8 mouse cellular contexts compared by ENCODE assay signal in the genomic region with DNA sequence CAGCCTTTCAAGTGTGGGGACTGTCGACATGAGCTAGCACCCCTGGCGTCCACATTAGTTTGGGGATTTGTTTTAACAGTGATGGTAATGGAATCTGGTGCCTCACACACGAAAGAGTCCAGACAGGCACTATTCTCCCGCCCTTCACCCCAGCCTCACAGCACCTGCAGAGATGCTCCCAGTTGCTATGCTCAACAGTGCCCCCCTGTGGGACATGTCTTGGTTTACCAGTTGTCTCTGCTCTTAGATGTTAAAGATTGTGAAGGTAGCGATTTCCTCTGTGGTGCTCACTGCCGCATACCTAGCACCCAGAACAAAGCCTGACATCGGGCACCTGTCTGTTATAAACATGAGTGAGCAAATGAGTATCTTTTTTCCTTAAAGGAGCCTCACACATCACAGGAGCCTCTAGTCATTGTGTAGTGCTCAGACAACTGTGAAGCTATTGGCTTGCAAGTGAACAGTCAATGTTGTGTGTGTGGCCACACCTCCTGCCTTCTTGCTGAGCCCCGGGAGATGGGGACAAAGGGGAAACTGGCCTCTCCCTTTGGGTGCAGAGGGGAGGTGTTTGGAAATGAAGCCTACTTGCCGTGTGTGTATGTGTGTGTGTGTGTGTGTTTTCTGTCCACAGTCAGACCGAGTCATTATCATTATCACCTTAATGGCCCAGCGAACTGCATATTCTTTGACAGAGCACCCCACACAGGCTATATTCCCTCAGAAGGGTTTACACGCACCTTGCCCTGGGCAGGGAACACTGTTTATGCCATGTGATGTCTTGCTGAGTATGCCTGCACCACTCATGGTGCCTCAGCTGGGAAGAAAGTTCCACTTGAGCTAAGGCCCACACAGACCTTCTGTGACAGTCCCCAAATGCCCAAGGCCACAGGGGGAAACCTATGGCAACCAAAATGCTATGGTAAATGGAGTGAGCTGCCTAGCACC. TPM values are rescaled to one million over a fixed set of nuclear protein-coding genes. Genes with fewer than 3 reads are reported as not detected.
DNase-seq lines count a peak whose midpoint lies in the region; ATAC-seq lines count a peak whose summit lies in the region.

No protein-coding gene starts in this region.

- no peak overlapping the region for H3K4me3 ChIP-seq in hindbrain, embryonic 11.5 days (ENCODE audit: low read depth, low read length)
- no peak overlapping the region for H3K4me3 ChIP-seq in hindbrain, embryonic 16.5 days (ENCODE audit: low read length)
- H3K4me3 ChIP-seq in heart, embryonic 12.5 days: no peak overlapping the region

- H3K9ac ChIP-seq in hindbrain, embryonic 11.5 days (ENCODE audit: low read depth, low read length): no peak overlapping the region
- no peak overlapping the region for H3K9ac ChIP-seq in hindbrain, embryonic 16.5 days (ENCODE audit: low read depth, low read length)
- no peak overlapping the region for H3K9ac ChIP-seq in heart, embryonic 12.5 days

- H3K4me2 ChIP-seq in hindbrain, embryonic 11.5 days (replicated peaks; ENCODE audit: low read depth, low read length): no peak overlapping the region
- no peak overlapping the region for H3K4me2 ChIP-seq in hindbrain, embryonic 16.5 days (ENCODE audit: low read length)
- no peak overlapping the region for H3K4me2 ChIP-seq in heart, embryonic 12.5 days

- no peaks in the 10 kb centered on the region for H3K9me3 ChIP-seq in hindbrain, embryonic 11.5 days (ENCODE audit: control insufficient read depth, low read length)
- H3K9me3 ChIP-seq in hindbrain, embryonic 16.5 days (ENCODE audit: control insufficient read depth, low read length): no peaks in the 10 kb centered on the region
- no peaks in the 10 kb centered on the region for H3K9me3 ChIP-seq in heart, embryonic 12.5 days (replicated peaks)

- no peaks in the 10 kb centered on the region for H3K4me1 ChIP-seq in hindbrain, embryonic 11.5 days (replicated peaks; ENCODE audit: control insufficient read depth, insufficient read depth, low read length)
- no peaks in the 10 kb centered on the region for H3K4me1 ChIP-seq in hindbrain, embryonic 16.5 days (ENCODE audit: control insufficient read depth, insufficient read depth, low read depth, low read length)
- peaks cover 5% of the 10 kb centered on the region for H3K4me1 ChIP-seq in heart, embryonic 12.5 days (replicated peaks)

- WGBS in hindbrain, embryonic 11.5 days: 71% methylated on average over 12 of the region's 12 CpGs
- WGBS in hindbrain, embryonic 16.5 days: 71% methylated on average over 12 of the region's 12 CpGs
- WGBS in heart, embryonic 12.5 days: 71% methylated on average over 12 of the region's 12 CpGs

- no peaks in the 10 kb centered on the region for H3K27me3 ChIP-seq in hindbrain, embryonic 11.5 days (ENCODE audit: control insufficient read depth, insufficient read depth, low read length)
- no peaks in the 10 kb centered on the region for H3K27me3 ChIP-seq in hindbrain, embryonic 16.5 days (replicated peaks; ENCODE audit: control insufficient read depth, insufficient read depth, low read length)
- peaks cover 6% of the 10 kb centered on the region; the same call in 1 of the 2 replicates for H3K27me3 ChIP-seq in heart, embryonic 12.5 days (replicated peaks)

- peak; percentile 13 for DNase-seq in hindbrain, embryonic 11.5 days (ENCODE audit: low spot score)
- DNase-seq in B cell, adult 2 months: peak; percentile 74 to 78
- peak; percentile 57 for DNase-seq in adrenal gland, adult 2 months
- peak; percentile 21 to 73 for DNase-seq in kidney, postnatal 36 days
- DNase-seq in thymus, postnatal 0 days (ENCODE audit: low spot score): peak; percentile 87
- no peak for DNase-seq in neural tube, embryonic 10.5 days (ENCODE audit: extremely low spot score, low spot score)

- H3K27ac ChIP-seq in hindbrain, embryonic 11.5 days (ENCODE audit: low read depth, low read length): no peak overlapping the region
- no peak overlapping the region for H3K27ac ChIP-seq in hindbrain, embryonic 16.5 days (ENCODE audit: low read depth, low read length)
- no peak overlapping the region for H3K27ac ChIP-seq in heart, embryonic 12.5 days (ENCODE audit: poor library complexity, severe bottlenecking)

- H3K36me3 ChIP-seq in hindbrain, embryonic 11.5 days (ENCODE audit: control insufficient read depth, insufficient read depth, low read length): no peaks in the 10 kb centered on the region
- no peaks in the 10 kb centered on the region for H3K36me3 ChIP-seq in hindbrain, embryonic 16.5 days (ENCODE audit: control insufficient read depth, insufficient read depth, low read length)
- no peaks in the 10 kb centered on the region for H3K36me3 ChIP-seq in heart, embryonic 12.5 days

- ATAC-seq in hindbrain, embryonic 11.5 days (ENCODE audit: low FRiP score): no peak
- ATAC-seq in hindbrain, embryonic 16.5 days: no peak
- no peak for ATAC-seq in heart, embryonic 12.5 days (ENCODE audit: insufficient number of reproducible peaks, low FRiP score)

RNA-seq across cellular contexts. Expression of gene Pkd1l2, which starts 28.8 kb away (rescaled TPM):
- not detected in 2 replicates for polyA plus RNA-seq in hindbrain, embryonic 11.5 days (2014; fragmentation: Nextera tagmentation; extraction: Ambion mirVana)
- 0.05 TPM in 2 replicates for polyA plus RNA-seq in hindbrain, embryonic 16.5 days (2015; fragmentation: Nextera tagmentation; extraction: Ambion mirVana)
- 1 to 10 TPM in 1 of 2 experiments, under 1 TPM in 1; 0.93 to 2.3 TPM for total RNA-seq in adrenal gland, adult 2 months (2021)
- polyA plus RNA-seq in adrenal gland, adult 2 months (2012; rRNA removed): 1.1 and 1.2 TPM in 2 replicates
- polyA plus RNA-seq in thymus, postnatal 0 days (2015; fragmentation: Nextera tagmentation; extraction: Ambion mirVana): 0.12 and 0.13 TPM in 2 replicates
- polyA plus RNA-seq in heart, embryonic 12.5 days (2016; fragmentation: Nextera tagmentation; extraction: Ambion mirVana): 0.11 TPM in 1 of 2 replicates, not detected in the other

RNA-seq across cellular contexts. Expression of gene Bco1, which starts 42.2 kb away (rescaled TPM):
- 0.25 and 0.45 TPM in 2 replicates for polyA plus RNA-seq in hindbrain, embryonic 11.5 days (2014; fragmentation: Nextera tagmentation; extraction: Ambion mirVana)
- 0.35 and 0.41 TPM in 2 replicates for polyA plus RNA-seq in hindbrain, embryonic 16.5 days (2015; fragmentation: Nextera tagmentation; extraction: Ambion mirVana)
- under 1 TPM; 0.38 to 0.55 TPM for total RNA-seq in adrenal gland, adult 2 months (2021)
- polyA plus RNA-seq in adrenal gland, adult 2 months (2012; rRNA removed): not detected in 2 replicates
- polyA plus RNA-seq in thymus, postnatal 0 days (2015; fragmentation: Nextera tagmentation; extraction: Ambion mirVana): 0.09 TPM in 1 of 2 replicates, not detected in the other
- 0.08 and 0.34 TPM in 2 replicates for polyA plus RNA-seq in heart, embryonic 12.5 days (2016; fragmentation: Nextera tagmentation; extraction: Ambion mirVana)
